Mouse (Mus musculus) MN1 (cell line): ENCODE data around the gene Cdon.
"Not testable (repeated sequence)": the region's sequence is repeated elsewhere in the genome, so short reads cannot be mapped to it uniquely, and the experiment has no call there.

Experiments used
- DNase-seq: peaks from one replicate; pipeline ENCODE4 v3.0.0-alpha.2; 2016; ENCODE audit warnings: low spot score

Gene Cdon

GRCm38 (mm10) chr9:35420805-35421719, at the start of gene Cdon:
Gene Cdon (plus strand): TSS chr9:35421128.
- peak; percentile 92 for DNase-seq

- no peak for DNase-seq
Observed at GRCm38 (mm10) chr9:35372324-35373101, 48.4 kb upstream of the Cdon start.

- no peak for DNase-seq
Observed at GRCm38 (mm10) chr9:35377916-35378315, 43.0 kb upstream of the Cdon start.

GRCm38 (mm10) chr9:35378991-35379390, 41.9 kb upstream of the Cdon start:
- DNase-seq, result no peak

- no peak for DNase-seq
Observed at GRCm38 (mm10) chr9:35399896-35400295, 21.0 kb upstream of the Cdon start.

- DNase-seq, result no peak
Observed at GRCm38 (mm10) chr9:35400398-35400797, 20.5 kb upstream of the Cdon start.

- DNase-seq, result no peak
Observed at GRCm38 (mm10) chr9:35400831-35401230, 20.1 kb upstream of the Cdon start.

GRCm38 (mm10) chr9:35402584-35402991, 18.3 kb upstream of the Cdon start:
- no peak for DNase-seq

- no peak for DNase-seq
Observed at GRCm38 (mm10) chr9:35403490-35403889, 17.4 kb upstream of the Cdon start.

- DNase-seq, result peak; percentile 64
Observed at GRCm38 (mm10) chr9:35405038-35405905, 15.7 kb upstream of the Cdon start.

- no peak for DNase-seq
Observed at GRCm38 (mm10) chr9:35411225-35411965, 9.5 kb upstream of the Cdon start.

GRCm38 (mm10) chr9:35411975-35412374, 9.0 kb upstream of the Cdon start:
- no peak for DNase-seq

GRCm38 (mm10) chr9:35421730-35422235, 855 bp downstream of the Cdon start:
- peak; percentile 58 for DNase-seq

GRCm38 (mm10) chr9:35422405-35422941, 1.5 kb downstream of the Cdon start:
- DNase-seq, result peak; percentile 14

- DNase-seq, result no peak
Observed at GRCm38 (mm10) chr9:35423265-35423664, 2.3 kb downstream of the Cdon start.

- DNase-seq, result peak; percentile 28
Observed at GRCm38 (mm10) chr9:35424671-35425070, 3.7 kb downstream of the Cdon start.

- DNase-seq, result no peak
Observed at GRCm38 (mm10) chr9:35430476-35430875, 9.5 kb downstream of the Cdon start.

- peak; percentile 26 for DNase-seq
Observed at GRCm38 (mm10) chr9:35431396-35431795, 10.5 kb downstream of the Cdon start.

- DNase-seq, result not testable (repeated sequence)
Observed at GRCm38 (mm10) chr9:35432717-35433297, 11.9 kb downstream of the Cdon start.

GRCm38 (mm10) chr9:35434340-35434739, 13.4 kb downstream of the Cdon start:
- DNase-seq, result no peak
